Mouse (Mus musculus) G1E (cell line): ENCODE data around the gene Unc13b. TPM values are rescaled to one million over a fixed set of nuclear protein-coding genes. Genes with fewer than 3 reads are reported as not detected.

ENCODE experiments used
- ATAC-seq: 2 replicates; pipeline ENCODE4 v1.8.0; 2016; ENCODE audit warnings: mild to moderate bottlenecking; ENCODE audit not compliant: insufficient number of reproducible peaks, poor library complexity, low FRiP score, severe bottlenecking; ENCODE audit errors: extremely low read depth
- DNase-seq: peaks from one replicate; pipeline ENCODE4 v3.0.0; 2012; ENCODE audit warnings: low spot score
- H3K27me3 ChIP-seq: 2 replicates; pipeline ENCODE4 v1.6.1; 2012; ENCODE audit warnings: mild to moderate bottlenecking, low read length, inconsistent platforms; ENCODE audit not compliant: insufficient read depth
- H3K36me3 ChIP-seq: replicated peaks from 2 replicates; pipeline ENCODE3; 2012; ENCODE audit warnings: mild to moderate bottlenecking, inconsistent platforms
- H3K4me1 ChIP-seq: 2 replicates; pipeline ENCODE4 v1.6.1; 2012; ENCODE audit warnings: low read depth, low read length, inconsistent platforms, mixed read lengths; ENCODE audit not compliant: insufficient read depth
- H3K4me3 ChIP-seq: 2 replicates; pipeline ENCODE4 v1.5.1; 2012; ENCODE audit warnings: low read depth, mild to moderate bottlenecking, inconsistent platforms, low read length, moderate library complexity, mixed read lengths
- H3K9me3 ChIP-seq: replicated peaks from 2 replicates; pipeline ENCODE4 v1.6.1; 2012; ENCODE audit warnings: inconsistent platforms
- CTCF ChIP-seq: IDR thresholded peaks from 2 replicates; pipeline ENCODE4 v1.5.1; 2012; ENCODE audit warnings: low read depth, low read length, inconsistent platforms, mixed read lengths
- GATA1 ChIP-seq: IDR thresholded peaks from 2 replicates; pipeline ENCODE4 v1.6.1; 2012; ENCODE audit warnings: borderline replicate concordance, low read length, inconsistent platforms, mixed read lengths
- GATA2 ChIP-seq: IDR thresholded peaks from 2 replicates; pipeline ENCODE4 v1.6.1; 2012; ENCODE audit warnings: low read depth, low read length, inconsistent platforms, borderline replicate concordance
- POLR2AphosphoS5 ChIP-seq: IDR thresholded peaks from 2 replicates; pipeline ENCODE4 v1.6.1; 2012; ENCODE audit warnings: low read depth, low read length, inconsistent platforms; ENCODE audit not compliant: insufficient replicate concordance
- TAL1 ChIP-seq: conservative IDR thresholded peaks from 2 replicates; pipeline ENCODE4 v1.6.1; 2012; ENCODE audit warnings: low read depth, low read length, inconsistent platforms, mixed read lengths
- polyA plus RNA-seq: library from polyadenylated mRNA; stranded (reverse); fragments of >175 nt; gene quantifications from 2 replicates; pipeline ENCODE4 v1.2.3, GENCODE M21; 2012
- total RNA-seq, 2 experiments: library from RNA; stranded (forward) in 1 of 2; stranded (reverse) in 1 of 2; fragments of 200-1000 nt in 1 of 2; fragments of >200 nt in 1 of 2; fragmentation: Nextera tagmentation in 1 of 2; gene quantifications; 2 replicates each; pipeline ENCODE4 v1.2.3; 2014 to 2017

Unc13b gene
- total and polyA plus RNA-seq, 3 experiments, result 0.36 to 5.5 (median 3.9) TPM

- Histone ChIP-seq H3K4me1 (peaks cover 70% of the 10 kb centered on the region), H3K27me3 (peaks cover 3% of the 10 kb centered on the region; the same call in 1 of the 2 replicates), H3K9me3 (no peaks in the 10 kb centered on the region), H3K4me3 (peak overlapping the region; percentile 63; the same call in 1 of the 2 replicates), H3K36me3 (peaks cover 32% of the 10 kb centered on the region)
- no peak for ATAC-seq
- DNase-seq, result no peak
- TF ChIP-seq POLR2AphosphoS5 (no peak), TAL1 (no peak), CTCF (no peak), GATA2 (no peak), GATA1 (no peak)
Observed at GRCm38 (mm10) chr4:43035851-43036250, 22.9 kb upstream of the Unc13b start.

- H3K36me3 ChIP-seq, result peaks cover 32% of the 10 kb centered on the region
- no peaks in the 10 kb centered on the region for H3K9me3 ChIP-seq
- TF ChIP-seq TAL1 (no peak), GATA1 (no peak), CTCF (no peak), GATA2 (no peak), POLR2AphosphoS5 (no peak)
- ATAC-seq, result no peak
- H3K4me3 ChIP-seq, result peak overlapping the region; percentile 63; the same call in 1 of the 2 replicates
- H3K27me3 ChIP-seq, result peaks cover 3% of the 10 kb centered on the region; the same call in 1 of the 2 replicates
- peaks cover 74% of the 10 kb centered on the region for H3K4me1 ChIP-seq
- DNase-seq, result no peak
Observed at GRCm38 (mm10) chr4:43036356-43036755, 22.4 kb upstream of the Unc13b start.

GRCm38 (mm10) chr4:43037860-43038566 lies 20.7 kb upstream of the Unc13b start:
- TF ChIP-seq GATA2 (no peak), TAL1 (peak; percentile 91), GATA1 (no peak), POLR2AphosphoS5 (no peak)
- ATAC-seq (peak; percentile 48), DNase-seq (peak; percentile 65)
- Histone ChIP-seq H3K36me3 (peaks cover 28% of the 10 kb centered on the region), H3K27me3 (peaks cover 3% of the 10 kb centered on the region; the same call in 1 of the 2 replicates), H3K9me3 (no peaks in the 10 kb centered on the region), H3K4me1 (peaks cover 67% of the 10 kb centered on the region), H3K4me3 (peak overlapping the region; percentile 63; the same call in 1 of the 2 replicates)

- DNase-seq (no peak), ATAC-seq (no peak)
- Histone ChIP-seq H3K27me3 (peaks cover under 1% of the 10 kb centered on the region; the same call in 1 of the 2 replicates), H3K4me3 (peak overlapping the region; percentile 77), H3K36me3 (peaks cover 20% of the 10 kb centered on the region), H3K4me1 (peaks cover 75% of the 10 kb centered on the region), H3K9me3 (no peaks in the 10 kb centered on the region)
- TF ChIP-seq GATA1, result no peak
Observed at GRCm38 (mm10) chr4:43038567-43039495, 19.9 kb upstream of the Unc13b start.

- Histone ChIP-seq H3K36me3 (peaks cover 13% of the 10 kb centered on the region), H3K4me3 (peak overlapping the region; percentile 77), H3K4me1 (peaks cover 79% of the 10 kb centered on the region), H3K27me3 (no peaks in the 10 kb centered on the region), H3K9me3 (no peaks in the 10 kb centered on the region)
- DNase-seq (no peak), ATAC-seq (no peak)
- no peak for TF ChIP-seq POLR2AphosphoS5
- no peak for TF ChIP-seq GATA2
- TF ChIP-seq GATA1, result no peak
- no peak for TF ChIP-seq CTCF
- TF ChIP-seq TAL1, result no peak
Observed at GRCm38 (mm10) chr4:43039609-43040008, 19.1 kb upstream of the Unc13b start.

GRCm38 (mm10) chr4:43040114-43040572 lies 18.6 kb upstream of the Unc13b start:
- Histone ChIP-seq H3K9me3 (no peaks in the 10 kb centered on the region), H3K4me1 (peaks cover 84% of the 10 kb centered on the region), H3K36me3 (peaks cover 10% of the 10 kb centered on the region), H3K27me3 (no peaks in the 10 kb centered on the region), H3K4me3 (peak overlapping the region; percentile 77)
- TF ChIP-seq POLR2AphosphoS5, result no peak
- TF ChIP-seq GATA1, result no peak
- no peak for TF ChIP-seq GATA2
- peak; percentile 88 for ATAC-seq
- DNase-seq, result peak; percentile 72
